8 mouse cellular contexts compared by ENCODE assay signal in genomic region chr2:52675278-52675987, GRCm38 (mm10). TPM values are rescaled to one million over a fixed set of nuclear protein-coding genes. Genes with fewer than 3 reads are reported as not detected.
A peak's percentile ranks its signal among the peaks of the same experiment; 100 is the strongest.
DNase-seq lines count a peak whose midpoint lies in the region; ATAC-seq lines count a peak whose summit lies in the region.

No protein-coding gene starts in this region.

- H3K9me3 ChIP-seq in lung, embryonic 15.5 days: no peaks in the 10 kb centered on the region
- H3K9me3 ChIP-seq in limb, embryonic 11.5 days (ENCODE audit: control insufficient read depth, low read length): no peaks in the 10 kb centered on the region
- no peaks in the 10 kb centered on the region for H3K9me3 ChIP-seq in neural tube, embryonic 14.5 days (ENCODE audit: control insufficient read depth, low read length)

- peaks cover 18% of the 10 kb centered on the region for H3K4me1 ChIP-seq in lung, embryonic 15.5 days
- H3K4me1 ChIP-seq in limb, embryonic 11.5 days (ENCODE audit: control insufficient read depth, insufficient read depth, low read length): no peaks in the 10 kb centered on the region
- peaks cover 3% of the 10 kb centered on the region; the same call in 1 of the 2 replicates for H3K4me1 ChIP-seq in neural tube, embryonic 14.5 days (ENCODE audit: control insufficient read depth, insufficient read depth, low read length)

- H3K27me3 ChIP-seq in lung, embryonic 15.5 days: peaks cover 35% of the 10 kb centered on the region
- H3K27me3 ChIP-seq in limb, embryonic 11.5 days (ENCODE audit: control insufficient read depth, insufficient read depth, low read length): peaks cover 15% of the 10 kb centered on the region
- peaks cover 18% of the 10 kb centered on the region; the same call in 1 of the 2 replicates for H3K27me3 ChIP-seq in neural tube, embryonic 14.5 days (ENCODE audit: control insufficient read depth, insufficient read depth, low read length)

- no peak overlapping the region for H3K27ac ChIP-seq in lung, embryonic 15.5 days
- no peak overlapping the region for H3K27ac ChIP-seq in limb, embryonic 11.5 days (replicated peaks; ENCODE audit: low read depth, low read length)
- no peak overlapping the region for H3K27ac ChIP-seq in neural tube, embryonic 14.5 days (ENCODE audit: low read depth, low read length)

- H3K4me3 ChIP-seq in lung, embryonic 15.5 days: peak overlapping the region; percentile 67
- H3K4me3 ChIP-seq in limb, embryonic 11.5 days (ENCODE audit: low read depth, low read length): peak overlapping the region; percentile 57
- peak overlapping the region; percentile 66 for H3K4me3 ChIP-seq in neural tube, embryonic 14.5 days (ENCODE audit: low read depth, low read length)

- H3K9ac ChIP-seq in lung, embryonic 15.5 days: peak overlapping the region; percentile 59
- peak overlapping the region; percentile 63 for H3K9ac ChIP-seq in limb, embryonic 11.5 days (ENCODE audit: low read length)
- peak overlapping the region; percentile 73 for H3K9ac ChIP-seq in neural tube, embryonic 14.5 days (replicated peaks; ENCODE audit: low read depth, low read length)

- no peaks in the 10 kb centered on the region for H3K36me3 ChIP-seq in lung, embryonic 15.5 days
- no peaks in the 10 kb centered on the region for H3K36me3 ChIP-seq in limb, embryonic 11.5 days (ENCODE audit: control insufficient read depth, insufficient read depth, low read length)
- H3K36me3 ChIP-seq in neural tube, embryonic 14.5 days (ENCODE audit: control insufficient read depth, insufficient read depth, low read length): no peaks in the 10 kb centered on the region

- peak; percentile 22 to 68 for DNase-seq in adrenal gland, adult (ENCODE audit: inconsistent age in 2 of 2, low spot score in 1 of 2)
- DNase-seq in adrenal gland, postnatal 14 days: no peak
- DNase-seq in lung, adult 18-20 months: no peak
- peak; percentile 38 for DNase-seq in forelimb bud, embryonic 11.5 days (ENCODE audit: low read depth, low spot score)
- peak; percentile 56 for DNase-seq in limb, embryonic 11.5 days (ENCODE audit: low spot score)

- 0% methylated on average over 37 of the region's 42 CpGs for WGBS in lung, embryonic 15.5 days
- under 1% methylated on average over 41 of the region's 42 CpGs for WGBS in limb, embryonic 11.5 days
- 0% methylated on average over 32 of the region's 42 CpGs for WGBS in neural tube, embryonic 14.5 days

- peak; percentile 33; the same call in 1 of the 2 replicates for ATAC-seq in lung, embryonic 15.5 days (ENCODE audit: borderline replicate concordance, extremely low read depth, low FRiP score, low TSS enrichment)
- ATAC-seq in limb, embryonic 11.5 days (ENCODE audit: insufficient number of reproducible peaks, low FRiP score, low TSS enrichment, low read depth): peak; percentile 46; the same call in 1 of the 2 replicates
- peak; percentile 50 for ATAC-seq in neural tube, embryonic 14.5 days (ENCODE audit: low read depth)
- no peak for ATAC-seq in frontal cortex, adult (ENCODE audit: low TSS enrichment)

- H3K4me2 ChIP-seq in lung, embryonic 15.5 days: peak overlapping the region; percentile 98
- peak overlapping the region; percentile 92 for H3K4me2 ChIP-seq in limb, embryonic 11.5 days (ENCODE audit: low read depth, severe bottlenecking)
- peak overlapping the region; percentile 91 for H3K4me2 ChIP-seq in neural tube, embryonic 14.5 days (ENCODE audit: low read depth, low read length)

RNA-seq across cellular contexts. Expression of gene Cacnb4, which starts 1.2 kb away (rescaled TPM):
- total RNA-seq in adrenal gland, postnatal 14 days (2021): 1.4 and 1.9 TPM in 2 replicates
- polyA plus RNA-seq in lung, embryonic 15.5 days (2015; fragmentation: Nextera tagmentation; extraction: Ambion mirVana): 0.45 and 1.2 TPM in 2 replicates
- polyA plus RNA-seq in limb, embryonic 11.5 days (2014; fragmentation: Nextera tagmentation; extraction: Ambion mirVana): 0.52 and 1.4 TPM in 2 replicates
- 21.5 TPM in 2 replicates for polyA plus RNA-seq in neural tube, embryonic 14.5 days (2014; fragmentation: Nextera tagmentation; extraction: Ambion mirVana)

Comparison
In these comparisons a context has a peak if more than half of its experiments do, and no peak if none do; other contexts are left out.
1. DNase-seq: peak in adrenal gland, adult (2 of 2), forelimb bud, embryonic 11.5 days (single experiment) and limb, embryonic 11.5 days (single experiment); none in adrenal gland, postnatal 14 days (single experiment) and lung, adult 18-20 months (0 of 2).
2. Peak in every context shown above with its lines, with median percentiles within 50 percentile points of each other: H3K4me2 ChIP-seq, H3K4me3 ChIP-seq and H3K9ac ChIP-seq.